In the genomic region with DNA sequence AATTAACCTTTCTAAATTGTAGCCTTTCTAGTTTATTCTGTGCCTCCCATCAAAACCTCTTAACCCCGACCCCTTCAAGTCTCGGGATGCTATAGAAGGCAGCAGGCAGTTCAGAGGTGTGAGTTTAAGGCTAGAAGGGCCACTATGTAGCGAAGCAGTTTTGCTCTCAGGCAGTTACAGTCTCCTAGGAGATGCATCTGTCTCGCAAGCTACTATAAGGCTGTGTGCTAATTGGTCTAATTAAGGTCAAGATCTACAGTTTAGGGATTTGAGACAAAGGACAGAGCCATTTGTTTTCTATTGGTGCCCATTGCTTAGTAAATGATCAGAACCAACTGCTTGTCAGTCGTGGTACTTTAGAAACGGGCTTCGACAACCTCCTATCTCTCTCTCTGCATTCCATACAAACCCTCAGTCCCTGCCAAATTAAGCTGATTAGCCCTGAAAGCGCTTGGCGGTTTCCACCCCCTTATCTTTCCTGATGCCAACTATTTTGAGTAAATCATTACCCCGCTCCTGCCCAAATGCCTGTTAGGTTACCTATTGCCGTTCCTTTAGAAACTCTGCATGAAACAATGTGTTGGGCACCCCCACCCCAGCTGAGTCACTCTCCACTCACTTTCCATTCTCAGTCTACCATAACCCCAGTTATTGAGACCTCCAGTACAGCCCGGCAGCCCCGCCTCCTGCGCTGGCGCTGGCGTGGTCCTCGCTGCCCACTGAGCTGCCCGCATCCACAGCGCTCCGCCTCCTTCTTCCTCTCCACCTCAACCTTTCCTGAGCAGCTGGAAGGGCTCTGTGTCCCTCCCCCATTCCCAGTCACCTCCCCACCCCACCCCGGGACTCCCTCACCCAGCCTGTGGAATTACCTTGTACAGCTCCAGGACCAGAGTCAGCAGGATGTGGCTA, we compare ENCODE assay signal across 9 mouse cellular contexts. TPM values are rescaled to one million over a fixed set of nuclear protein-coding genes. Genes with fewer than 3 reads are reported as not detected.
DNase-seq lines count a peak whose midpoint lies in the region; ATAC-seq and TF ChIP-seq lines count a peak whose summit lies in the region.
"Had no signal": no experiment of that assay in that cellular context is flagged by ENCODE, and none has a peak within 500 bp of the region (broad histone marks: within the 10 kb centered on the region; RNA-seq: fewer than 3 reads in every experiment).

No protein-coding gene starts in this region.

- DNase-seq in heart, adult 9 months (ENCODE audit: low spot score in 2 of 2): no peak
- peak; percentile 81 for DNase-seq in kidney, postnatal 10 days
- DNase-seq in retina, embryonic 14.5 days (ENCODE audit: low spot score): peak; percentile 43
- DNase-seq in cerebellum, adult 2 months: no peak
- DNase-seq in left cerebral cortex, adult 18-20 months (ENCODE audit: low spot score in 2 of 2): no peak

- no peak for TF ChIP-seq POLR2A in cerebellum, adult 2 months (IDR thresholded peaks at IDR 0.05; ENCODE audit: borderline replicate concordance, insufficient read depth, low read length)

- H3K4me2 ChIP-seq in heart, embryonic 15.5 days: peak overlapping the region; percentile 38
- H3K4me2 ChIP-seq in forebrain, embryonic 15.5 days (replicated peaks): peak overlapping the region; percentile 29

- 66% methylated on average over 21 of the region's 21 CpGs for WGBS in heart, embryonic 15.5 days
- 51% methylated on average over 21 of the region's 21 CpGs for WGBS in forebrain, embryonic 15.5 days
- 85% methylated on average over 21 of the region's 21 CpGs for WGBS in cerebellum, adult 2 months

- TF ChIP-seq CTCF in cerebellum, adult 2 months (IDR thresholded peaks at IDR 0.05; ENCODE audit: borderline replicate concordance, insufficient read depth, low read depth, low read length): no peak

- 0 out of 2 replicates have a peak, but pooled peaks have one; percentile 15 for ATAC-seq in heart, embryonic 15.5 days (replicated peaks; ENCODE audit: insufficient number of reproducible peaks, insufficient read depth, low FRiP score, low read depth)
- ATAC-seq in forebrain, embryonic 15.5 days (replicated peaks): peak; percentile 77
- ATAC-seq in inflammation-experienced regulatory T-cells, adult 6 months: no peak

- peak overlapping the region; percentile 31; the same call in 1 of the 2 replicates for H3K27ac ChIP-seq in heart, embryonic 15.5 days
- no peak overlapping the region for H3K27ac ChIP-seq in forebrain, embryonic 15.5 days (replicated peaks)
- H3K27ac ChIP-seq in cerebellum, adult 2 months (ENCODE audit: insufficient read depth, low read length): no peak overlapping the region
- H3K27ac ChIP-seq: midbrain, embryonic 10.5 days had no signal

- H3K9ac ChIP-seq in heart, embryonic 15.5 days: no peak overlapping the region
- no peak overlapping the region for H3K9ac ChIP-seq in forebrain, embryonic 15.5 days (replicated peaks)

- no peaks in the 10 kb centered on the region for H3K36me3 ChIP-seq in heart, embryonic 15.5 days
- no peaks in the 10 kb centered on the region for H3K36me3 ChIP-seq in forebrain, embryonic 15.5 days
- H3K36me3 ChIP-seq: midbrain, embryonic 10.5 days had no signal

- no peaks in the 10 kb centered on the region; the same call in 1 of the 2 replicates for H3K27me3 ChIP-seq in heart, embryonic 15.5 days
- H3K27me3 ChIP-seq in forebrain, embryonic 15.5 days: no peaks in the 10 kb centered on the region
- H3K27me3 ChIP-seq in cerebellum, adult 2 months (ENCODE audit: control insufficient read depth, insufficient read depth, low read length): no peaks in the 10 kb centered on the region

- H3K4me1 ChIP-seq in heart, embryonic 15.5 days (replicated peaks): peaks cover 13% of the 10 kb centered on the region
- peaks cover 14% of the 10 kb centered on the region for H3K4me1 ChIP-seq in forebrain, embryonic 15.5 days
- no peaks in the 10 kb centered on the region for H3K4me1 ChIP-seq in cerebellum, adult 2 months (ENCODE audit: control insufficient read depth, insufficient read depth, low read length)
- H3K4me1 ChIP-seq: midbrain, embryonic 10.5 days had no signal

- peaks cover 3% of the 10 kb centered on the region for H3K9me3 ChIP-seq in heart, embryonic 15.5 days (replicated peaks)
- H3K9me3 ChIP-seq in forebrain, embryonic 15.5 days: no peaks in the 10 kb centered on the region

- H3K4me3 ChIP-seq in heart, embryonic 15.5 days: peak overlapping the region; percentile 5; the same call in 1 of the 2 replicates
- no peak overlapping the region for H3K4me3 ChIP-seq in forebrain, embryonic 15.5 days
- H3K4me3 ChIP-seq in cerebellum, adult 2 months (replicated peaks; ENCODE audit: insufficient read depth, low read depth, low read length): no peak overlapping the region
- H3K4me3 ChIP-seq: midbrain, embryonic 10.5 days had no signal

RNA-seq across cellular contexts. Expression of gene Ptpn13, which starts 59.9 kb away (rescaled TPM):
- polyA plus RNA-seq in heart, embryonic 15.5 days (2015; fragmentation: Nextera tagmentation; extraction: Ambion mirVana): 5.9 and 8.8 TPM in 2 replicates
- polyA plus RNA-seq in forebrain, embryonic 15.5 days (2015; fragmentation: Nextera tagmentation; extraction: Ambion mirVana): 4.4 and 5.1 TPM in 2 replicates
- 6.1 and 6.6 TPM in 2 replicates for polyA plus RNA-seq in cerebellum, adult 2 months (2012; rRNA removed)
- total RNA-seq in left cerebral cortex, adult 18-20 months (2021): 10 to 100 TPM; 10.4 to 10.5 TPM
- polyA plus RNA-seq in inflammation-experienced regulatory T-cells, adult 6 months (2017; shearing (Covaris generic)): 10 to 100 TPM; 19.1 to 30.1 (median 25.2) TPM

Comparison
In these comparisons a context has a peak if more than half of its experiments do, and no peak if none do; other contexts are left out.
1. DNase-seq: peak in kidney, postnatal 10 days (single experiment) and retina, embryonic 14.5 days (single experiment); none in heart, adult 9 months (0 of 2), cerebellum, adult 2 months (0 of 2) and left cerebral cortex, adult 18-20 months (0 of 2).